Mouse (Mus musculus): ENCODE data around the gene Epb41. TPM values are rescaled to one million over a fixed set of nuclear protein-coding genes. Genes with fewer than 3 reads are reported as not detected.

Gene Epb41
- polyA plus RNA-seq, 1 experiment: 7.1 TPM

DNA sequence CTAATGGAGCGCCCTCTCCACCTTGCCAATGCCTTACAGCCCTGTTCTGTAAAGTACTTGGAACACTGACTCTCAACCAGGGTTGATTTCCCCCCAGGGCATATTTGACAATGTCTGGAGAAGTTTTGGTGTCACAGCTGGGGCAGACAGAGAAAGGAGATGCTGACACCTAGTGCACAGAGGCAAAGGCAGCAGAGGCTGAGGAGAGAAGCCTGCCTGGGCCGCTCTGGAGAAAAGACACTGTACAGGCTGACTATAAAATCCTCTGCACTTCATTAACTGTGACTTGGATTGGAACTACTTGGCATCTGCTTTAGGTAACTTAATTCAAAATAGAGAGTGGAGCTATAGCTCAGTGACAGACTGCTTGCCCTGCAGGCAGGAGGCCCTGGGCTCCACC lies 106.2 kb downstream of the Epb41 start:
- H3K36me3 ChIP-seq (ENCODE audit: control insufficient read depth, insufficient read depth): peaks cover 10% of the 10 kb centered on the region

DNA sequence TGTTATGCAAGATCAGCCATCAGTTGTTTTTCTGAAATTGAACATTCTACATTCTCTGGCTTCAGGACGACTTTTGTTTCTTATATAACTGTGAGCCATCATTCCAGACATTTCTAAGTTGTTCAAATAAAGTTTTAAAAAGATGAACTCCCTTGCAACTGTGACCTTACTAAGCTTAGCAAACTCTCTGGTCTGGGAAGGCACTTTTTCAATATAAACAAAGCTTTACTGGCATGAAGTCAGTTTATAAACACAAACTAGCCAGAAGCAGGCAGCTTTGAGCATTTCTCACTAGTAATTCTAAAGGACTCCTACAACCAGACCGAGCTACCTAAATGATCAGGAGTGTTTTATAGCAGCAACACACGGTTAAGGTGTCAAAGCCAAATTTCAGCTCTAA lies 118.0 kb downstream of the Epb41 start:
- TF ChIP-seq MAX (IDR thresholded peaks at IDR 0.05): no peak
- TF ChIP-seq CEBPB (IDR thresholded peaks at IDR 0.05; ENCODE audit: low read depth): no peak
- no peak for TF ChIP-seq MYOG (IDR thresholded peaks at IDR 0.05; ENCODE audit: control insufficient read depth, extremely low read depth, insufficient read length)
- no peak for TF ChIP-seq USF1 (IDR thresholded peaks at IDR 0.05; ENCODE audit: low read depth)
- TF ChIP-seq FOSL1 (IDR thresholded peaks at IDR 0.05; ENCODE audit: insufficient read depth, low read length, poor library complexity, severe bottlenecking): no peak
- TF ChIP-seq CTCF (IDR thresholded peaks at IDR 0.05; ENCODE audit: control insufficient read depth, insufficient read depth, insufficient read length): no peak
- no peak for TF ChIP-seq MYOD1 (IDR thresholded peaks at IDR 0.05; ENCODE audit: control insufficient read depth, insufficient read length, low read depth)
- Histone ChIP-seq H3K36me3 (ENCODE audit: control insufficient read depth, insufficient read depth) (no peaks in the 10 kb centered on the region), H3K79me3 (ENCODE audit: low read depth) (no peaks in the 10 kb centered on the region), H3K27me3 (ENCODE audit: control insufficient read depth, insufficient read depth, insufficient read length) (no peaks in the 10 kb centered on the region), H3K79me2 (ENCODE audit: control insufficient read depth, insufficient read depth) (no peaks in the 10 kb centered on the region), H3K4me3 (ENCODE audit: insufficient read depth, poor library complexity, severe bottlenecking) (no peak overlapping the region), H3ac (ENCODE audit: control insufficient read depth, insufficient read length, low read depth) (no peak overlapping the region)

More for the DNA sequence above, 106.2 kb downstream of the Epb41 start:
- Histone ChIP-seq H3ac (ENCODE audit: control insufficient read depth, insufficient read length, low read depth) (no peak overlapping the region), H3K4me3 (ENCODE audit: insufficient read depth, poor library complexity, severe bottlenecking) (no peak overlapping the region), H3K79me3 (ENCODE audit: low read depth) (no peaks in the 10 kb centered on the region), H3K27me3 (ENCODE audit: control insufficient read depth, insufficient read depth, insufficient read length) (no peaks in the 10 kb centered on the region), H3K79me2 (ENCODE audit: control insufficient read depth, insufficient read depth) (no peaks in the 10 kb centered on the region)
- TF ChIP-seq USF1 (IDR thresholded peaks at IDR 0.05; ENCODE audit: low read depth) (no peak), CEBPB (IDR thresholded peaks at IDR 0.05; ENCODE audit: low read depth) (no peak), CTCF (IDR thresholded peaks at IDR 0.05; ENCODE audit: control insufficient read depth, insufficient read depth, insufficient read length) (no peak), MAX (IDR thresholded peaks at IDR 0.05) (no peak), MYOD1 (IDR thresholded peaks at IDR 0.05; ENCODE audit: control insufficient read depth, insufficient read length, low read depth) (no peak), FOSL1 (IDR thresholded peaks at IDR 0.05; ENCODE audit: insufficient read depth, low read length, poor library complexity, severe bottlenecking) (no peak), MYOG (IDR thresholded peaks at IDR 0.05; ENCODE audit: control insufficient read depth, extremely low read depth, insufficient read length) (no peak)

DNA sequence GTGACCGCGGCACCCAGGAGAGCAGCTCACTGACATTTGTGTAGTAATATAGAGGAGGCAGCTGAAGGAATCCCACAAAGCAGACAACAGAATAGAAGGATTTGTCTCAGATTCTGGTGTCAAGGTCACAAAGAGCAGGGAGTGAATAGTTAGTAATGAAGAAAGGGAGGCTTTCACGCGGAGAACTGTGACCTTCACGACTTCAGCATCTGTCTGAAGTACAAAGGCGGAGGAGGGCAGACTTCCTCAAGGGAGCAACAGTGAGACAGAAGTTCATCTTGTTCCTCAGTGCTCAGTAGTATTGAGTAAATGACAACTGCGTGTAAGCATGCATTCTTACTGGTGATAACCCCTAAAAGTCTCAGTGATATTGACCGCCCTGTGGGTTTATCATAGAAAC lies 124.5 kb downstream of the Epb41 start:
- Histone ChIP-seq H3K36me3 (ENCODE audit: control insufficient read depth, insufficient read depth) (peaks cover 10% of the 10 kb centered on the region), H3K4me3 (ENCODE audit: insufficient read depth, poor library complexity, severe bottlenecking) (no peak overlapping the region), H3K79me3 (ENCODE audit: low read depth) (no peaks in the 10 kb centered on the region), H3K27me3 (ENCODE audit: control insufficient read depth, insufficient read depth, insufficient read length) (no peaks in the 10 kb centered on the region), H3K79me2 (ENCODE audit: control insufficient read depth, insufficient read depth) (no peaks in the 10 kb centered on the region), H3ac (ENCODE audit: control insufficient read depth, insufficient read length, low read depth) (no peak overlapping the region)
- TF ChIP-seq MYOG (IDR thresholded peaks at IDR 0.05; ENCODE audit: control insufficient read depth, extremely low read depth, insufficient read length) (no peak), MYOD1 (IDR thresholded peaks at IDR 0.05; ENCODE audit: control insufficient read depth, insufficient read length, low read depth) (no peak), CTCF (IDR thresholded peaks at IDR 0.05; ENCODE audit: control insufficient read depth, insufficient read depth, insufficient read length) (no peak)

DNA sequence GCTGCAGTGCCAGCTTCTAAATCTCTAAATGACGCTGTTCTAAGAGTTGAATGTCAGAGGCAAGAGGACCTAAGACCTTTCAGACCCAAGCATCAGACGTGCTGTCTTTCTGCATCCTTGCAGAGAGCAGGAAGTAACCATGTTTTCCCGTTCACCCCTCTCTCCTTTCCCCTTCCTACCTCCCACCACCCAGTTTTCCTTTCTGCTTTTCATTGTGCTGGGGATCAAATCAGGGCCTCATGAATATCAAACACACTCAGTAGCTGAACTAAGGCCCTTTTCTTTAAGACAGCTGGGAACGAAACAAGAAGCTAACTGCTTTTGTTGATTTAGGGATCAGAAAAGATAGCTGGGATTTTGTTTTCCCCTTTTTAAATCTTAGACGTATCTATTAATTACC lies 125.2 kb downstream of the Epb41 start:
- TF ChIP-seq MYOD1 (IDR thresholded peaks at IDR 0.05; ENCODE audit: control insufficient read depth, insufficient read length, low read depth): no peak
- TF ChIP-seq CEBPB (IDR thresholded peaks at IDR 0.05; ENCODE audit: low read depth): no peak
- Histone ChIP-seq H3K36me3 (ENCODE audit: control insufficient read depth, insufficient read depth) (peaks cover 10% of the 10 kb centered on the region), H3K4me3 (ENCODE audit: insufficient read depth, poor library complexity, severe bottlenecking) (no peak overlapping the region), H3ac (ENCODE audit: control insufficient read depth, insufficient read length, low read depth) (no peak overlapping the region), H3K27me3 (ENCODE audit: control insufficient read depth, insufficient read depth, insufficient read length) (no peaks in the 10 kb centered on the region), H3K79me2 (ENCODE audit: control insufficient read depth, insufficient read depth) (no peaks in the 10 kb centered on the region), H3K79me3 (ENCODE audit: low read depth) (no peaks in the 10 kb centered on the region)

DNA sequence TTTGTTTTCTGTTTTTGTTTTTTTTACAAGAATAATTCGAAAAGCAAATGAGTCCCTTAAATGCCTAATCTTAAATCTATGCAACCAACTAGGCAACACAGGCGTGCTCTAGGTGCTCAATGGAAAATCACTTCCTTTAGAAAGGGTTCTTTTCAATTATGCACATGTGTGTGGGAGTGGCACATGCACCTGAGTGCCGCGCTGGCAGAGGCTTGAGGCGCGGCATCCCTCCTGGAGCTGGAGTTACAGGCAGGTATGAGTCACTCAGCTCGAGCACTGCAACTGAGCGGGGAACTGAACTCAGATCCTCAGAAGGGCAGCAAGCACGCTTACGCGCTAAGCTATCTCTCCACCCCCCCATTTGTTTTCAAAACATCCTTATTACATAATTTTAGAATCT lies 127.3 kb downstream of the Epb41 start:
- no peak overlapping the region for H3K4me3 ChIP-seq (ENCODE audit: insufficient read depth, poor library complexity, severe bottlenecking)
- H3K79me3 ChIP-seq (ENCODE audit: low read depth): no peaks in the 10 kb centered on the region
- TF ChIP-seq MAX (IDR thresholded peaks at IDR 0.05) (no peak), FOSL1 (IDR thresholded peaks at IDR 0.05; ENCODE audit: insufficient read depth, low read length, poor library complexity, severe bottlenecking) (no peak), MYOD1 (IDR thresholded peaks at IDR 0.05; ENCODE audit: control insufficient read depth, insufficient read length, low read depth) (no peak), CTCF (IDR thresholded peaks at IDR 0.05; ENCODE audit: control insufficient read depth, insufficient read depth, insufficient read length) (no peak), CEBPB (IDR thresholded peaks at IDR 0.05; ENCODE audit: low read depth) (no peak), USF1 (IDR thresholded peaks at IDR 0.05; ENCODE audit: low read depth) (no peak), MYOG (IDR thresholded peaks at IDR 0.05; ENCODE audit: control insufficient read depth, extremely low read depth, insufficient read length) (no peak)
- no peak overlapping the region for H3ac ChIP-seq (ENCODE audit: control insufficient read depth, insufficient read length, low read depth)
- peaks cover 10% of the 10 kb centered on the region for H3K36me3 ChIP-seq (ENCODE audit: control insufficient read depth, insufficient read depth)
- no peaks in the 10 kb centered on the region for H3K79me2 ChIP-seq (ENCODE audit: control insufficient read depth, insufficient read depth)
- no peaks in the 10 kb centered on the region for H3K27me3 ChIP-seq (ENCODE audit: control insufficient read depth, insufficient read depth, insufficient read length)

DNA sequence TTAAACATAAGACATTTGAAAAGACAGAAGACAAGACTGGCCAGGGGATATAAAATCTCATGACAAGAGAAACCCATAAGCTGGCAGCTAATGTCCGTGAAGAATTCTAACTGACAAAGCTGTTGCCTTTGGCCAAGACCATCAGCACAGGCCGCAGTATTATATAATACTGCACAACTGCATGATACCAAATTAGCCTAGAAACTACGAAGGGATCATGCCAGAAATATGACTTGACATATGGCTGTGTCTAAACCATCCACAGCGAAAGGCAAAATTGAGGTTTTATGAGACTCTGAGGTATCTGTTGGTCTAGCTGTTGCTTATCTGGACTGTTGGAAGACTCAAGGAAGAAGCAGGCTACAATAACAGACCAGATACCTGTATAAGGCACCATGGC lies 134.3 kb downstream of the Epb41 start:
- TF ChIP-seq CEBPB (IDR thresholded peaks at IDR 0.05; ENCODE audit: low read depth) (no peak), MYOG (IDR thresholded peaks at IDR 0.05; ENCODE audit: control insufficient read depth, extremely low read depth, insufficient read length) (no peak), CTCF (IDR thresholded peaks at IDR 0.05; ENCODE audit: control insufficient read depth, insufficient read depth, insufficient read length) (no peak), USF1 (IDR thresholded peaks at IDR 0.05; ENCODE audit: low read depth) (no peak), FOSL1 (IDR thresholded peaks at IDR 0.05; ENCODE audit: insufficient read depth, low read length, poor library complexity, severe bottlenecking) (no peak), MYOD1 (IDR thresholded peaks at IDR 0.05; ENCODE audit: control insufficient read depth, insufficient read length, low read depth) (no peak), MAX (IDR thresholded peaks at IDR 0.05) (no peak)
- H3K79me3 ChIP-seq (ENCODE audit: low read depth): no peaks in the 10 kb centered on the region
- H3K4me3 ChIP-seq (ENCODE audit: insufficient read depth, poor library complexity, severe bottlenecking): no peak overlapping the region
- H3K79me2 ChIP-seq (ENCODE audit: control insufficient read depth, insufficient read depth): no peaks in the 10 kb centered on the region
- no peaks in the 10 kb centered on the region for H3K36me3 ChIP-seq (ENCODE audit: control insufficient read depth, insufficient read depth)
- no peaks in the 10 kb centered on the region for H3K27me3 ChIP-seq (ENCODE audit: control insufficient read depth, insufficient read depth, insufficient read length)
- H3ac ChIP-seq (ENCODE audit: control insufficient read depth, insufficient read length, low read depth): no peak overlapping the region

Measured in C2C12 (cell line).